Mouse (Mus musculus): ENCODE measurements around the gene Sntn. TPM values are rescaled to one million over a fixed set of nuclear protein-coding genes. Genes with fewer than 3 reads are reported as not detected.

Sntn gene
- polyA plus RNA-seq (2015; fragmentation: Nextera tagmentation; extraction: Ambion mirVana): not detected in 2 replicates

DNA sequence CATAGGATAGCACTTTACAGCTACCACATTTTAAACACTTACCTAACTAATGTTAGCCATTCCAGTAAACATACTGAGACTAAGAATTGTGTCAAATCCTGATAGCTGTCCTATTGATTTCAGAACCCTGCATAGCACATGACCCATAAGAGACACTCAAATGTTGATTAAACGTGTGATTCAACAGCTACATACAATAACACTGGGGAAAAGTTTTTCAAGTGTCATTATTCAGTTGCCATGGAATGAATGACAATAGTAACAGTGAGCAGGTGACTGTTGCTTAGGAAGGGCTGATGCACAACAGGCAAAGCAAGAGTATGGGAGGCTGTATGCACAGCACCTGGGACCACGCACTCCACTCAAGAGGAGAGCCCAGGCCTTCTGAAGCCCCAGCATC, at the start of gene Sntn:
Gene Sntn, plus strand, starts transcription at position 301 of the 400 bp plus-strand sequence.
- WGBS (ENCODE audit: insufficient replicate concordance): 70% methylated on average over 2 of the region's 2 CpGs
- Histone ChIP-seq H3K9me3 (ENCODE audit: low read length) (no peaks in the 10 kb centered on the region), H3K9ac (replicated peaks) (no peak within 1 kb of the TSS), H3K36me3 (replicated peaks; ENCODE audit: insufficient read depth, low read length) (no peaks in the 10 kb centered on the region), H3K4me2 (ENCODE audit: low read depth, low read length) (no peak within 1 kb of the TSS), H3K27ac (ENCODE audit: low read depth) (no peak within 1 kb of the TSS), H3K4me1 (ENCODE audit: insufficient read depth) (no peaks in the 10 kb centered on the region), H3K4me3 (ENCODE audit: low read depth, low read length) (no peak within 1 kb of the TSS), H3K27me3 (ENCODE audit: insufficient read depth, low read length) (no peaks in the 10 kb centered on the region)
- DNase-seq (no peak), ATAC-seq (no peak)
- TF ChIP-seq CTCF (IDR thresholded peaks at IDR 0.05; ENCODE audit: low read depth) (no peak), EP300 (IDR thresholded peaks at IDR 0.05; ENCODE audit: low read depth) (no peak)

DNA sequence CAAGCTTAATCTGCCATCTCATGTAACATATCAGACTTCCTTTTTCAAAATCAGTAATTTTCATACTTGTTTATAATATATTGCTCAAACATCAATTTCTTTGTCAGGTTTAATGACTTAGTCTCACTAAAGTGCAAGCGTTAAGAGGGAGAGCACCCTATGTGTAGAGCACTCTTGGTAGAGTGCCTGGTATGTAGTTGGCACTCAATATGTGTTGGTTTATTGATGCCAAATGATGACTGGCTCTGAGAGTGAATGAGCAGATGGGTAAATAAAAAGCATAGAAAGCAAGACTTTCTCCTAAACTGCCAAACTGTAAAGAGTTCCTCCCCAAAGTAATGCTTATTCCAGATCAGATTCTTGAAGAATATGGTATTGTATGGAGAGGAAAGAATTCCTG, 20.8 kb upstream of the Sntn start:
- Histone ChIP-seq H3K4me3 (ENCODE audit: low read depth, low read length) (no peak overlapping the region), H3K27ac (ENCODE audit: low read depth) (no peak overlapping the region), H3K36me3 (replicated peaks; ENCODE audit: insufficient read depth, low read length) (no peaks in the 10 kb centered on the region), H3K4me2 (ENCODE audit: low read depth, low read length) (no peak overlapping the region), H3K9me3 (ENCODE audit: low read length) (no peaks in the 10 kb centered on the region), H3K9ac (replicated peaks) (no peak overlapping the region), H3K4me1 (ENCODE audit: insufficient read depth) (no peaks in the 10 kb centered on the region), H3K27me3 (ENCODE audit: insufficient read depth, low read length) (no peaks in the 10 kb centered on the region)
- TF ChIP-seq EP300 (IDR thresholded peaks at IDR 0.05; ENCODE audit: low read depth) (no peak), CTCF (IDR thresholded peaks at IDR 0.05; ENCODE audit: low read depth) (no peak)
- ATAC-seq: no peak
- 83% methylated on average over 1 of the region's 1 CpGs for WGBS (ENCODE audit: insufficient replicate concordance)
- no peak for DNase-seq

DNA sequence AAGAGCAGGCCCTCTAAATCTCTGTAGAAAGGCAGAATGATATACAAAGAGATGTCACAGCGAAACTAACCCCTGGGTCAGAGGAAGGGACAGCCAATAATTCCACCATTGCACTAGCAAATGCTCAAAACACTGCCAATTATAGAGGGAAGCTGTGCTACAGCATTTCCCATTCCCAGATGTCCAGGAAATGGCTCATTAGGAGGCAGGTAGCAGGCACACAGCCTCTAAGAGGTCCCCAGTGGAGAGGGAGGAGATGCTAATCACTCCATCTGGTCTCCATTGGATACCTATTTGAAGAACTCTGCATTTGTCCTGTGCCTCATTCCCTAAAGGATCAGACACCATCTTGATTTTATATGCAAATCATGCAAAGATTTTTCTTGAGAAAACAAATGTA, 19.6 kb upstream of the Sntn start:
- WGBS (ENCODE audit: insufficient replicate concordance): 33% methylated on average over 1 of the region's 1 CpGs
- no peak for TF ChIP-seq CTCF (IDR thresholded peaks at IDR 0.05; ENCODE audit: low read depth)
- TF ChIP-seq EP300 (IDR thresholded peaks at IDR 0.05; ENCODE audit: low read depth): no peak
- Histone ChIP-seq H3K9me3 (ENCODE audit: low read length) (no peaks in the 10 kb centered on the region), H3K36me3 (replicated peaks; ENCODE audit: insufficient read depth, low read length) (no peaks in the 10 kb centered on the region), H3K27me3 (ENCODE audit: insufficient read depth, low read length) (no peaks in the 10 kb centered on the region), H3K27ac (ENCODE audit: low read depth) (no peak overlapping the region), H3K4me3 (ENCODE audit: low read depth, low read length) (no peak overlapping the region), H3K4me2 (ENCODE audit: low read depth, low read length) (no peak overlapping the region), H3K9ac (replicated peaks) (no peak overlapping the region), H3K4me1 (ENCODE audit: insufficient read depth) (no peaks in the 10 kb centered on the region)
- ATAC-seq (no peak), DNase-seq (no peak)

DNA sequence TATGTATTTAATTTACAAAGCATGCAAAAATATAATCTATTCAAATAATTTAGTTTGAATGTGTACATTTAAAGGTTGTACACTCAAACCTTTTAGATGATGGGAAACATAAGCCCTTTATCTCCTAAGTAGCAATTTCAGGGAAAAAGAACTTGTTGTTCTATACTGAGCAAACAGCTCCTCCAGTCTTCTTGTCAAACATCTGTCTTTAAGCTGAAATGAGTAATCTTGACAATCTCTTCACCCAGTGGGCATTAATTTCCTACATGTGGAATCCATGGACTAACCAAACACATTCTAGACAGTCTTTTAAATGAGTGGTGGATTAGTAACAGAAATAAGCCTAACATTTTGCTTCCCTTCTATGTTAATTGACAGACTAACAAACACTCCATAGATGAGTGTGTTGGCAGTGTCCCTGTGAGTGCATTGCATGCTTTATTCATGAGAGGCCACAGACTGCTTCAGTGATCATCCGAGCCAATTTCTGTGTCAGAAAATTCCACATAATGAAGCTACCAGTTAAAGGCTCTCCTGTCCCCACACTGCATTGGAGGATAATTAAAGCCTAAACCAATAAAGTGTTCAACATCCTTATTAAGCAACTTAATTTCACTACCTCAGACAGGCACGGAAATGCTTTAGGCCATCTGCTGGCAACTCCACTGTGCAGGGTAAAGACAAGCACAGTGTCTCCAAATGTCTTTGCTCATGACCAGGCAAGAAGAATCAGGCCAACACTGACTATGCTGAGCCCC, 19.0 kb upstream of the Sntn start:
- no peak overlapping the region for H3K27ac ChIP-seq (ENCODE audit: low read depth)
- no peak overlapping the region for H3K9ac ChIP-seq (replicated peaks)
- no peak overlapping the region for H3K4me3 ChIP-seq (ENCODE audit: low read depth, low read length)
- no peaks in the 10 kb centered on the region for H3K27me3 ChIP-seq (ENCODE audit: insufficient read depth, low read length)
- DNase-seq (no peak), ATAC-seq (no peak)
- TF ChIP-seq CTCF (IDR thresholded peaks at IDR 0.05; ENCODE audit: low read depth): no peak
- no peak for TF ChIP-seq EP300 (IDR thresholded peaks at IDR 0.05; ENCODE audit: low read depth)
- no peaks in the 10 kb centered on the region for H3K4me1 ChIP-seq (ENCODE audit: insufficient read depth)
- no peak overlapping the region for H3K4me2 ChIP-seq (ENCODE audit: low read depth, low read length)
- H3K36me3 ChIP-seq (replicated peaks; ENCODE audit: insufficient read depth, low read length): no peaks in the 10 kb centered on the region
- H3K9me3 ChIP-seq (ENCODE audit: low read length): no peaks in the 10 kb centered on the region
- WGBS (ENCODE audit: insufficient replicate concordance): 70% methylated on average over 2 of the region's 2 CpGs

DNA sequence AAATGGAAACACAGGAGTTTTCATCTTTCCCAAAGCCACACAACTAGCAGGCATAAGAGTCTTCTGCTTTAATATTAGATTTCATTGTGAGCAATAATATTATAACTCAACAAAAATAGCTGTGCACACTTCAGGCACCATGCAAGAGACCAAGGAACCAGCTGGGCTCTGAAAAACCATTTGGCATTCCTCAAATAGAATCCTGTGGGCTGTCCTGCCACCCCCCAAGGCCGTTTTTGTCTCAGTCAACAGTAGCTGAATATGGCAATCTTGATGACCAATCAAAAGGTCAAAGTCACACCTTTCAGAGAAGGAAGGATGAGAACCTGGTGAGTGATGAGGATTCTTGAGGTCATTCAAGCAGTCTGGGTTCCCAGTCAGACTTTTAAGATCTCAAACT, 16.0 kb downstream of the Sntn start:
- no peak overlapping the region for H3K4me2 ChIP-seq (ENCODE audit: low read depth, low read length)
- H3K9ac ChIP-seq (replicated peaks): no peak overlapping the region
- H3K36me3 ChIP-seq (replicated peaks; ENCODE audit: insufficient read depth, low read length): no peaks in the 10 kb centered on the region
- WGBS (ENCODE audit: insufficient replicate concordance): 38% methylated on average over 1 of the region's 1 CpGs
- H3K27ac ChIP-seq (ENCODE audit: low read depth): no peak overlapping the region
- H3K9me3 ChIP-seq (ENCODE audit: low read length): no peaks in the 10 kb centered on the region
- no peak overlapping the region for H3K4me3 ChIP-seq (ENCODE audit: low read depth, low read length)
- no peaks in the 10 kb centered on the region for H3K27me3 ChIP-seq (ENCODE audit: insufficient read depth, low read length)
- H3K4me1 ChIP-seq (ENCODE audit: insufficient read depth): no peaks in the 10 kb centered on the region
- TF ChIP-seq EP300 (IDR thresholded peaks at IDR 0.05; ENCODE audit: low read depth) (no peak), CTCF (IDR thresholded peaks at IDR 0.05; ENCODE audit: low read depth) (no peak)
- ATAC-seq (no peak), DNase-seq (no peak)

GRCm38 (mm10) chr14:13690426-13690825, 19.8 kb downstream of the Sntn start:
- no peak overlapping the region for H3K4me2 ChIP-seq (ENCODE audit: low read depth, low read length)
- H3K27me3 ChIP-seq (ENCODE audit: insufficient read depth, low read length): no peaks in the 10 kb centered on the region
- WGBS (ENCODE audit: insufficient replicate concordance): 47% methylated on average over 2 of the region's 2 CpGs
- DNase-seq: no peak
- H3K36me3 ChIP-seq (replicated peaks; ENCODE audit: insufficient read depth, low read length): no peaks in the 10 kb centered on the region
- TF ChIP-seq CTCF (IDR thresholded peaks at IDR 0.05; ENCODE audit: low read depth): no peak
- no peak for TF ChIP-seq EP300 (IDR thresholded peaks at IDR 0.05; ENCODE audit: low read depth)
- H3K9me3 ChIP-seq (ENCODE audit: low read length): no peaks in the 10 kb centered on the region
- no peak overlapping the region for H3K9ac ChIP-seq (replicated peaks)
- no peak overlapping the region for H3K4me3 ChIP-seq (ENCODE audit: low read depth, low read length)
- no peak for ATAC-seq
- no peaks in the 10 kb centered on the region for H3K4me1 ChIP-seq (ENCODE audit: insufficient read depth)
- no peak overlapping the region for H3K27ac ChIP-seq (ENCODE audit: low read depth)
